Mouse (Mus musculus): Measurements from ENCODE around the gene Klhl18. TPM values are rescaled to one million over a fixed set of nuclear protein-coding genes. Genes with fewer than 3 reads are reported as not detected.
A peak's percentile ranks its signal among the peaks of the same experiment; 100 is the strongest.

Gene Klhl18
- polyA plus RNA-seq, 1 experiment from 2014 or later, result 9.9 TPM

GRCm38 (mm10) chr9:110459145-110459727, 17.3 kb downstream of the Klhl18 start:
- 77% methylated on average over 2 of the region's 2 CpGs for WGBS
- H3K27ac ChIP-seq, result no peak overlapping the region
- no peak overlapping the region for H3K4me2 ChIP-seq (replicated peaks)
- H3K36me3 ChIP-seq, result peaks cover 10% of the 10 kb centered on the region; the same call in 1 of the 2 replicates
- H3K9me3 ChIP-seq, result no peaks in the 10 kb centered on the region
- H3K4me3 ChIP-seq, result no peak overlapping the region
- H3K27me3 ChIP-seq, result no peaks in the 10 kb centered on the region
- H3K9ac ChIP-seq, result no peak overlapping the region
- no peak for ATAC-seq (ENCODE audit: low FRiP score, low read depth)
- H3K4me1 ChIP-seq, result no peaks in the 10 kb centered on the region

- Histone ChIP-seq H3K9me3 (no peaks in the 10 kb centered on the region), H3K27me3 (no peaks in the 10 kb centered on the region), H3K4me3 (no peak overlapping the region), H3K4me1 (no peaks in the 10 kb centered on the region), H3K9ac (no peak overlapping the region), H3K36me3 (peaks cover 10% of the 10 kb centered on the region; the same call in 1 of the 2 replicates), H3K4me2 (replicated peaks) (no peak overlapping the region), H3K27ac (no peak overlapping the region)
- WGBS, result 86% methylated on average over 3 of the region's 3 CpGs
- ATAC-seq (ENCODE audit: low FRiP score, low read depth), result no peak
These were observed 18.6 kb downstream of the Klhl18 start for GRCm38 (mm10) chr9:110457926-110458325.

GRCm38 (mm10) chr9:110452523-110452922, 24.0 kb downstream of the Klhl18 start:
- 60% methylated on average over 3 of the region's 3 CpGs for WGBS
- peaks cover 4% of the 10 kb centered on the region for H3K4me1 ChIP-seq
- no peaks in the 10 kb centered on the region for H3K9me3 ChIP-seq
- ATAC-seq (ENCODE audit: low FRiP score, low read depth), result no peak
- H3K4me3 ChIP-seq, result no peak overlapping the region
- peaks cover 28% of the 10 kb centered on the region for H3K36me3 ChIP-seq
- H3K9ac ChIP-seq, result no peak overlapping the region
- no peak overlapping the region for H3K27ac ChIP-seq
- no peaks in the 10 kb centered on the region for H3K27me3 ChIP-seq
- H3K4me2 ChIP-seq (replicated peaks), result no peak overlapping the region

GRCm38 (mm10) chr9:110448857-110449617, 27.5 kb downstream of the Klhl18 start:
- 25% methylated on average over 11 of the region's 11 CpGs for WGBS
- ATAC-seq (ENCODE audit: low FRiP score, low read depth), result peak; percentile 87
- Histone ChIP-seq H3K4me3 (no peak overlapping the region), H3K4me1 (peaks cover 4% of the 10 kb centered on the region), H3K27ac (no peak overlapping the region), H3K27me3 (no peaks in the 10 kb centered on the region), H3K9me3 (no peaks in the 10 kb centered on the region), H3K9ac (no peak overlapping the region), H3K36me3 (peaks cover 29% of the 10 kb centered on the region), H3K4me2 (replicated peaks) (no peak overlapping the region)

GRCm38 (mm10) chr9:110448356-110448755, 28.1 kb downstream of the Klhl18 start:
- Histone ChIP-seq H3K36me3 (peaks cover 29% of the 10 kb centered on the region), H3K27me3 (no peaks in the 10 kb centered on the region), H3K27ac (no peak overlapping the region), H3K4me1 (peaks cover 4% of the 10 kb centered on the region), H3K4me3 (no peak overlapping the region), H3K9me3 (no peaks in the 10 kb centered on the region), H3K4me2 (replicated peaks) (no peak overlapping the region), H3K9ac (peak overlapping the region; percentile 13; the same call in 1 of the 2 replicates)
- 81% methylated on average over 15 of the region's 15 CpGs for WGBS
- no peak for ATAC-seq (ENCODE audit: low FRiP score, low read depth)

GRCm38 (mm10) chr9:110440559-110440958, 35.9 kb downstream of the Klhl18 start:
- 88% methylated on average over 6 of the region's 6 CpGs for WGBS

GRCm38 (mm10) chr9:110440049-110440448, 36.4 kb downstream of the Klhl18 start:
- peaks cover 48% of the 10 kb centered on the region for H3K36me3 ChIP-seq
- no peaks in the 10 kb centered on the region for H3K4me1 ChIP-seq
- WGBS, result 68% methylated on average over 3 of the region's 5 CpGs
- H3K4me2 ChIP-seq (replicated peaks), result no peak overlapping the region
- H3K27me3 ChIP-seq, result no peaks in the 10 kb centered on the region
- H3K9ac ChIP-seq, result no peak overlapping the region
- no peak overlapping the region for H3K27ac ChIP-seq
- no peaks in the 10 kb centered on the region for H3K9me3 ChIP-seq
- no peak for ATAC-seq (ENCODE audit: low FRiP score, low read depth)
- no peak overlapping the region for H3K4me3 ChIP-seq

More at GRCm38 (mm10) chr9:110440559-110440958, 35.9 kb downstream of the Klhl18 start:
- no peak overlapping the region for H3K27ac ChIP-seq
- H3K4me3 ChIP-seq, result no peak overlapping the region
- H3K4me2 ChIP-seq (replicated peaks), result no peak overlapping the region
- no peak for ATAC-seq (ENCODE audit: low FRiP score, low read depth)
- no peak overlapping the region for H3K9ac ChIP-seq
- peaks cover 43% of the 10 kb centered on the region for H3K36me3 ChIP-seq
- H3K9me3 ChIP-seq, result no peaks in the 10 kb centered on the region
- no peaks in the 10 kb centered on the region for H3K27me3 ChIP-seq
- no peaks in the 10 kb centered on the region for H3K4me1 ChIP-seq

- Histone ChIP-seq H3K27me3 (no peaks in the 10 kb centered on the region), H3K27ac (no peak overlapping the region), H3K4me3 (no peak overlapping the region), H3K36me3 (peaks cover 66% of the 10 kb centered on the region), H3K4me1 (no peaks in the 10 kb centered on the region), H3K9me3 (no peaks in the 10 kb centered on the region), H3K9ac (no peak overlapping the region), H3K4me2 (replicated peaks) (no peak overlapping the region)
- no peak for ATAC-seq (ENCODE audit: low FRiP score, low read depth)
- WGBS, result 94% methylated on average over 11 of the region's 11 CpGs
These were observed 40.5 kb downstream of the Klhl18 start for GRCm38 (mm10) chr9:110436041-110436440.

GRCm38 (mm10) chr9:110433045-110433444, 43.4 kb downstream of the Klhl18 start:
- no peaks in the 10 kb centered on the region for H3K4me1 ChIP-seq
- peaks cover 82% of the 10 kb centered on the region for H3K36me3 ChIP-seq
- WGBS, result 91% methylated on average over 2 of the region's 2 CpGs
- no peaks in the 10 kb centered on the region for H3K27me3 ChIP-seq
- H3K27ac ChIP-seq, result no peak overlapping the region
- ATAC-seq (ENCODE audit: low FRiP score, low read depth), result no peak
- no peak overlapping the region for H3K9ac ChIP-seq
- no peak overlapping the region for H3K4me3 ChIP-seq
- H3K9me3 ChIP-seq, result no peaks in the 10 kb centered on the region
- no peak overlapping the region for H3K4me2 ChIP-seq (replicated peaks)

- no peak overlapping the region for H3K9ac ChIP-seq
- no peaks in the 10 kb centered on the region for H3K4me1 ChIP-seq
- 90% methylated on average over 8 of the region's 8 CpGs for WGBS
- ATAC-seq (ENCODE audit: low FRiP score, low read depth), result no peak
- H3K36me3 ChIP-seq, result peaks cover 87% of the 10 kb centered on the region
- no peak overlapping the region for H3K27ac ChIP-seq
- H3K4me3 ChIP-seq, result no peak overlapping the region
- no peaks in the 10 kb centered on the region for H3K27me3 ChIP-seq
- no peak overlapping the region for H3K4me2 ChIP-seq (replicated peaks)
- no peaks in the 10 kb centered on the region for H3K9me3 ChIP-seq
These were observed 45.3 kb downstream of the Klhl18 start for GRCm38 (mm10) chr9:110431241-110431640.

- Histone ChIP-seq H3K27ac (no peak within 1 kb of the TSS), H3K9me3 (no peaks in the 10 kb centered on the region), H3K4me3 (no peak within 1 kb of the TSS), H3K9ac (no peak within 1 kb of the TSS), H3K36me3 (no peaks in the 10 kb centered on the region), H3K4me1 (no peaks in the 10 kb centered on the region), H3K4me2 (replicated peaks) (no peak within 1 kb of the TSS), H3K27me3 (no peaks in the 10 kb centered on the region)
- WGBS, result 89% methylated on average over 12 of the region's 12 CpGs
- no peak for ATAC-seq (ENCODE audit: low FRiP score, low read depth)
These were observed 56.9 kb downstream of the Klhl18 start, which contains the start of gene Ngp for GRCm38 (mm10) chr9:110419511-110420112. Ngp (plus strand) TSS chr9:110419747.

GRCm38 (mm10) chr9:110413785-110414184, 62.7 kb downstream of the Klhl18 start:
- Histone ChIP-seq H3K36me3 (no peaks in the 10 kb centered on the region), H3K9ac (no peak overlapping the region), H3K27me3 (no peaks in the 10 kb centered on the region), H3K4me1 (no peaks in the 10 kb centered on the region; the same call in 1 of the 2 replicates), H3K4me2 (replicated peaks) (no peak overlapping the region), H3K27ac (no peak overlapping the region), H3K9me3 (no peaks in the 10 kb centered on the region), H3K4me3 (no peak overlapping the region)
- WGBS, result 52% methylated on average over 9 of the region's 9 CpGs
- ATAC-seq (ENCODE audit: low FRiP score, low read depth), result no peak
